Mouse (Mus musculus): ENCODE results near the gene M1ap.

The M1ap gene

DNA sequence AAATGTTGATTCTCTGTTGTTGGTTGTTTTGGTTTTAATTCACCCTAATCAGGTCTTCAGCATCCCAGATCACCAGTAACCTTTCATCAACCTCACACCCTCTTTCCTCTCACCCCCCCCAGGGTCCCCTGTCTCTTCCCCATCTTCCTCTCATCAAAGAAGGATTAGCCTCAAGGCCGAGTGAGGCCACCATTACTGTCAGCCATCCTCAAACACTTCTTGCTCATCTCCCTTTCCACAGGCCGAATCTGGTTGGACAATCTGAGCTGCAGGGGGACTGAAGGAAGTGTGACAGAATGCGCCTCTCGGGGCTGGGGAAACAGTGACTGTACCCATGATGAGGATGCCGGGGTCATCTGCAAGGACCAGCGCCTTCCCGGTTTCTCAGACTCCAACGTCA is 90.5 kb downstream of the M1ap start:
- DNase-seq (ENCODE audit: low spot score), result no peak

DNA sequence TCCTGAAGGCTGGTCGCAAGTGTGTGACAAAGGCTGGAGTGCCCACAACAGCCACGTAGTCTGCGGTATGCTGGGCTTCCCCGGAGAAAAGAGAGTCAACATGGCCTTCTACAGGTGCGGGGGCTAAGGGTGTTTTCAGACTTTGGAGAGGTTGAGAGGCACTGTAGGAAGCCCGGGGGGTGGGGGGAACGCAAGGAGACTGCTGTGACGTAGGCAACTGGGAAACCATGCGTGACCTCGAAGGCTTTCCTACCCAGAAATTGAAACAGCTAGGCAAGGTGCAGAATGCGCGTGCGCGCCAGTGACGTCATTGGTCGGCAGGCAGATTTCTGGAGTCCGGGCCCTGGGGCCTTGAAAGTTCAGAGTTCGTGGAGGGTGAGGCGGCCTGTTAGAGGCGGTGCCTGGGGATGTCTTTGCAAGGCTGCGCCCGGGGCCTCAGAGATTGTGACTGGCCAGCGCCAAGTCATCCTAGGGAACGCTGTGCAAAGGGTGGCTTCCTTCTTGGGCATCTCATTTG is 91.9 kb downstream of the M1ap start:
- DNase-seq (ENCODE audit: low spot score), result peak; percentile 86

- no peak for DNase-seq (ENCODE audit: low spot score)
Observed at GRCm38 (mm10) chr6:83040601-83041000, 93.9 kb downstream of the M1ap start.

DNA sequence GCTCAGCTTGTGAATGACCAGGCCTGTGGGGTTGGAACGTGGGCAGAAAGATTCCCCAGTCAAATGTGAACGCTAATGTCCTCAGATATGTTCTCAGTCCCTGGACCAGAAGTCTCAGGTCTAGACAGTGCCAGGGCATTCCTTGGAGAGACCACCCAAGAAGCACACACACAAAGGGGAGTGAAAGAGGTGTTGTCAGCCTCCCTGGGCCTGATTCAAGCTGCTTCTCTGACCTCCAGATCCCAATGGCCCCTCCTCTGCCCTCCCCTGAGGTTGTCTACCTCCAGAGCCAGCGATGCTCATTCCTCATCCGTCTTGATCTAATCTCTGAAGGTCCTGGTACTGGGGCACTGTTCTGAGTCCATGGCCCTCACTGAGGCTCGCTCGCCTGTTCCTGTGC is 96.9 kb downstream of the M1ap start:
- DNase-seq (ENCODE audit: low spot score), result no peak

GRCm38 (mm10) chr6:83043993-83044392 is 97.3 kb downstream of the M1ap start:
- no peak for DNase-seq (ENCODE audit: low spot score)

GRCm38 (mm10) chr6:83044742-83045141 is 98.0 kb downstream of the M1ap start:
- DNase-seq (ENCODE audit: low spot score), result no peak

DNA sequence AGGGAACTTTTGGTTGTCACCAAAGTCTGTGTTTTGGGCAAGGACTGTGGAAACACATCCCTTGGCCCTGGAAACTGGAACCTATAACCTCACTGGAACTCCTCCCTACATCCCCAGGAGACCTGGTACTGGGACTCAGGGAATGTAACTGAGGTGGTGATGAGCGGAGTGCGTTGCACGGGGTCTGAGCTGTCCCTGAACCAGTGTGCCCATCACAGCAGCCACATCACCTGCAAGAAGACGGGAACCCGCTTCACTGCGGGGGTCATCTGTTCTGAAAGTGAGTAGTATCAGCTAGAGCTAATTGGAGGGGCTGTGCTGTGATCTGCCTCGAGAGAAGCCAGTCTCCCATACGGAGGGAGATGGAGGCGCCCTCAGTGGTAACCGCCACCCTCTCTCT is 102.7 kb downstream of the M1ap start:
- DNase-seq (ENCODE audit: low spot score), result no peak

DNA sequence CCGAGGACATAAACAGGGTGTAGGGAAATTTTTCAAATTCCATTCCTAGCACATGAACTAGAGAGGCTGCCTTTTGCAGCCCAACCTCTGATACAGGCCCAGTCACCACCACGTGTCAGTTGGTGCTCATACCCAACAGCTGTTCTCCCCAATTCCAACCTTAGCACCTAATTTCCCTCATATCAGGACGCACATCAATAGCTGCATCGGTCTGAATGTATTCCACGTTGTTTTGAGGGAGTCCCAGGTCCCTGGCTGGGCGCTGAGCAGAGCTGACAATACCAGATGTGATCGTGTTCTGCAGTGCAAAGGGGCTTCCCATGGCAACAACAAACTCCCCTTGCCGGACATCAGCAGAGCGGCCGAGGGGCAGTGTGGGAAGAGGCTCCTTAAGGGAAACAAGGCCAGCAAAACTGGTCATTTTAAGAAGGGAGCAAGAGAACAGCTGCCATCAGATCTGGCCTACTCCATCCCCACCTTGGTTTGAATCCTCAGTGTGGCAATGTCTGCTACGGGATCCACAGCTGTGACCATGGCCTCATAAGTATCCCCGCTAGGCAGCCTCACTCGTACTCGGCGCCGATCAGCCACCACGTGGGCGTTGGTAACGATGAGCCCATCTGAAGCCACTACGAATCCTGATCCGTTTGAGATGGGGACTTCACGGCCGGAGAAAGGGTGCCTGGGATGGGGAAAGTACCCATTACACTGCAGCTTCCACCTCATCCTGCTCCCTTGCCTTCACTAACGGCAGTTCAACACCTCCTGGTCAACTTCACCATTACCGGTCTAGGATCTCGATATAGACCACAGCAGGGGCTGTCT is 106.6 kb downstream of the M1ap start:
- no peak for DNase-seq (ENCODE audit: low spot score)

GRCm38 (mm10) chr6:83054074-83054851 is 107.6 kb downstream of the M1ap start, which contains the start of gene Aup1:
Aup1 (plus strand) TSS chr6:83054521.
- DNase-seq (ENCODE audit: low spot score), result peak; percentile 96

- DNase-seq (ENCODE audit: low spot score), result peak; percentile 35
Observed at GRCm38 (mm10) chr6:83054871-83055431, 108.2 kb downstream of the M1ap start, which contains the start of gene Htra2. Htra2 (minus strand) TSS chr6:83055273.

DNA sequence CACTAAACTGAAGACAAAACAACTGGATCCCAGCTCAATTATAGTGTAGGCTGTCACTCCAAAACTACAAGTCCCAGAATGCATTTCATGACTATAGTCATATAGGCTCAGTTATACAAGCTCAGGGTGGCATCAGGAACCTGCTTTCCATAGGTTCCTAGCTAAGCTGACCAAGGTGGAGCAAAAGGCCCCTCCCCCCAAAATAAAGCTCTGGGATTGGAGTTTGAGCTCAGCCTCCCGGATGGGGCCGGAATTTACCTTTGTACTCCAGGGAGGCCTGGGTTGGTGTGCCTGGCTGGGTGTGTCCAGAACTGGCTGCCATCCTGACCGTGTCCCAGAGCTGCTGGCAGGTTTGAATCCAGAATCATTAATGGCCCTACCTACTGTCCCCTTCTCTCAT is 111.1 kb downstream of the M1ap start, which contains the start of gene Dqx1:
Dqx1 (plus strand) TSS at position 55 of the 400 bp plus-strand sequence.
- DNase-seq (ENCODE audit: low spot score), result peak; percentile 67

DNA sequence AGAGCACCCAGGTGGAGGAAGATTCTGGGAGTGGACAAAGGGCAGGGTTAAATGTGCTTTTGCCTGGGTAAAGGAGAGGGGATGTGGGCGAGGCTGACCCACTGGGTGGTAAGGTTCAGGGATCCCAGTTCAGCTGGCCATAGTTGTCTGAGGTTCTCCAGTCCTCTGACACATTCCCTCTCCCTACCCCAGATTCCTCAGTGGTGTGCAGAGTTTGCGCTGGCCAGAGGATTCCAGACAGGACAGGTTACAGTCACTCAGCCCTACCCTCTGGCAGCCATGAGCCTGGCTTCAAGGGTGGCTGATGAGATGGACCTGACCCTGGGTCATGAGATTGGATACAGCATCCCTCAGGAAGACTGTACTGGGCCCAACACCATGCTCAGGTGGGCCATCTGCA is 112.0 kb downstream of the M1ap start:
- DNase-seq (ENCODE audit: low spot score), result no peak

DNA sequence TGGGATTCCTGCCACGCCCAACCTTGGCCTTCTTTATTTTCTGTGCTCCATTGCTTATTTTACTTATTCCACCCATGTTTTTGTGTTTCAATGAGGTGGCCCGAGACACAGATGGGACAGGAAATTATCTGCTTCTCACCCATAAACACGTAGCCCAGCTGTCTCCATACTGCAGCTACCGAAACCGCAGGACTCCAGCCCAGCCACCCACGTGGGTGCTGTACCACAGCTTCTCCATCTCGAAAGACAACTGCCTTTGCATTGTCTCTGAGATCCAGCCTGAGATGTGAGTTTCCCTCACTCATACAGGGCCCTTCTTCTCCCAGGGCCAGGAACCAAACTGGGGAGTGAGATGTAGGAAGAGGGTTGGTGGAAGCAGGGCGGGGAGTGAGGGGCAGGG is 119.3 kb downstream of the M1ap start:
- DNase-seq (ENCODE audit: low spot score), result no peak

- no peak for DNase-seq (ENCODE audit: low spot score)
Observed at GRCm38 (mm10) chr6:83066441-83066840, 119.7 kb downstream of the M1ap start.

GRCm38 (mm10) chr6:83068221-83068620 is 121.5 kb downstream of the M1ap start:
- no peak for DNase-seq (ENCODE audit: low spot score)

GRCm38 (mm10) chr6:83068706-83069487 is 122.2 kb downstream of the M1ap start:
- no peak for DNase-seq (ENCODE audit: low spot score)

DNA sequence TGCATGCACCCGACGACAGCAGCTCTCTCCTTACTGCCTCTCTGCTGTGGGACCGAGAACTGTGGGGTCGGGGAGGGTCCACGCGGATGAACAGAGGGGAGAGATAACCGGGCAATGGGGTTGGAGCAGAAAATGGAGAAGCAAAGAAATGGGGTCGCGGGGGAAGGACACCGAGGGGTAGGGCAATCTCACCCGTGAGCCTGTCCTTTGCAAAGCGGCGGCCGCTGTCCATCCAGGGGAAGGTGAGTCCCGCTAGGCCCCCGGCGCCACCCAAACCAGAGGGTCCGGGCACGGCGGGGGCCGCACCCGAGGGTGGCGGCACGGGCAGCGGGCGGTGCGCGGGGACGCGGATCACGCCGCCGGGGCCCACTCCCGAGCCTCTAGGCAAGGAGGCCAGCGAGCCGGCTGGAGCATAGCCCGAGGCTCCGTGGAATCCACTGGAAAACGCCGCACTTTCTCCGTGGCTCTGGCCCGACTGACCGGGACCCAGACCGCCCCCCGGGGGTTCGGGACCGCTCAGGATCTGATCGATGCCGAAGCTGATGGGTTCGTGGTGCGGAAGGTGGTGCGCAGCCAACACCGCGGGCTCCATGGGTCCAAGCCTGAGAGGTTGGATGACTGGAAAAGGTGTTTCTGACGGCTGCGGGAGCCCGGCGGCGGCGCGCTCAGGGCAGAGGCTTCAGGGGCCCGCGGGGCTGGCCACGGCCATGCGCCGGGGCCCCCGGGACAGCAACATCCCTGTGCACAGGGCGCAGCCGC is 123.0 kb downstream of the M1ap start:
- DNase-seq (ENCODE audit: low spot score), result no peak

- no peak for DNase-seq (ENCODE audit: low spot score)
Observed at GRCm38 (mm10) chr6:83070247-83070310, 123.4 kb downstream of the M1ap start, which contains the start of gene Tlx2. Tlx2 (minus strand) TSS chr6:83070293.

DNA sequence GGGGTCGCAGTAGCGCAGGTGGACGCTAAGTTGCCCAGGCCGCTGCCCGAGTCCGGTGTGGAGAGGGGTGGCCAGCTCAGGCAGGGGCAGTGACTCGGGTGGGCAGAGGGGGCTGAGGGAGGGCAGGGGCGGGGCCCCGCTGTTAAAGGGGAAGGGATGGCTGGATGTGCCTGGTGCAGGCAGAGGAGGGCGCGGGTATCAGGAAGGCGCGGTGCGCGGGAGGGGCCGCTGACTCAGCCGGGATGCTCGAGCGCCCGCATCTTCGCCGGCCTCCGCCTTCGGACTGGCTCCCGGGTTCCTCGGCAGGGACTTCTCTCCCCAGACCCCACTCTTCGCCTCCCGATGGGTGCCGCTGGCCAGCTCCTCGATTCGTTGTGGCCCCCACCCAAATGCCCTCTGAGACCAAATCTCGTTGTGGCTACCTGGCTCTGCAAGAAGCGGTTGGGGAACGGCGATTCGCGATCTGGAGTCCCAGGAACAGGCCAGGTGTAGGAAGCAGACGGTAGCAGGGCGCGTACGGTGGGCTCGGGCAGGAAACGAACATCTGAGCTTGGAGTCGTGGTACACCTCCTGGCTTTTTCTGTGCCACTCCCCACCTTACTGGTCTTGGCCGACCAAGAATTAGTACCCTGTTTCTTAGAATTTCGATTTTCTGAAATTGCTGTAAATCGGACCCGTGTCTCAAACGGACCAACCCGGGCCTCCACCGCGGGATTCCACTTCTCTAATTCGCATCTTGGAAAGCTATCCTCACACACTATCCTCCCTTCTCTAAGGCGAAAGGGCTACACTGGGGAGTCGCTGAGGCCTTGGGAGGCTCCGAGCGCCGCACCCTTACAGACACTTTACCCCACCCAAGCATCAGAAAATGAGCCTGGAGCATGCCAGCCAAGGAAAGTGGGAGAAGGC is 123.9 kb downstream of the M1ap start:
- DNase-seq (ENCODE audit: low spot score), result no peak

DNA sequence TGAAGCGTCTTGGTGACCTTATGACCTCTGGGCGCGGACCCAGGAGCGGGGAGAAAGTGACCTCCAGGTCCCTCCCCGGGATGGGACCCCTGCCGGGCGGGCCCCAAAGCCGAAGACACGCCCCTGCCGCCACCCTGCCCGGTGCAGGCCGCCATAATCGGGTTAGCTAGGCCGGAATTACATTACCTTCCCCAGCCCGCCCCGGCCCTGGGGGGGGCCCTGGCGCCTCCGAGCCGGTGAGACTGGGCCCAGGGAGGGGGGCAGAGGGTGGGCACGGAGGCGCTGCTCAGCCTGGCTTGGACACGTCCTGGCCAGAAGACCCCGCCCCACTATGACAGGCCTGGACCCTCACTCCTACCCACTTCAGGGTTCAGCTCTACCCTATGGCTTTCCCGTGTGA is 124.5 kb downstream of the M1ap start:
- no peak for DNase-seq (ENCODE audit: low spot score)

GRCm38 (mm10) chr6:83074979-83075378 is 128.3 kb downstream of the M1ap start:
- DNase-seq (ENCODE audit: low spot score), result no peak

All from urinary bladder, postnatal 14 days (tissue).